In genomic region chr2:105252824-105253223, GRCm38 (mm10) we compare ENCODE assay signal across 8 mouse cellular contexts. TPM values are rescaled to one million over a fixed set of nuclear protein-coding genes. Genes with fewer than 3 reads are reported as not detected.
DNase-seq lines count a peak whose midpoint lies in the region; ATAC-seq lines count a peak whose summit lies in the region.

No protein-coding gene starts in this region.

- peaks cover 10% of the 10 kb centered on the region; the same call in 1 of the 2 replicates for H3K27me3 ChIP-seq in heart, embryonic 10.5 days (ENCODE audit: insufficient read depth, poor library complexity, severe bottlenecking)
- peaks cover 11% of the 10 kb centered on the region; the same call in 1 of the 2 replicates for H3K27me3 ChIP-seq in limb, embryonic 12.5 days

- no peak overlapping the region for H3K4me2 ChIP-seq in limb, embryonic 12.5 days

- no peak overlapping the region for H3K9ac ChIP-seq in limb, embryonic 12.5 days (replicated peaks)

- H3K27ac ChIP-seq in heart, embryonic 10.5 days = no peak overlapping the region
- H3K27ac ChIP-seq in limb, embryonic 12.5 days = no peak overlapping the region

- 0 out of 2 replicates have a peak, but pooled peaks cover 2% of the 10 kb centered on the region for H3K4me1 ChIP-seq in heart, embryonic 10.5 days
- no peaks in the 10 kb centered on the region for H3K4me1 ChIP-seq in limb, embryonic 12.5 days (replicated peaks)

- H3K36me3 ChIP-seq in heart, embryonic 10.5 days = no peaks in the 10 kb centered on the region
- no peaks in the 10 kb centered on the region for H3K36me3 ChIP-seq in limb, embryonic 12.5 days

- DNase-seq in heart, embryonic 10.5 days (ENCODE audit: low spot score) = peak; percentile 81
- no peak for DNase-seq in heart, postnatal 4 days
- DNase-seq in retina, postnatal 1 day = peak; percentile 50
- no peak for DNase-seq in retina, embryonic 14.5 days (ENCODE audit: low spot score)
- no peak for DNase-seq in urinary bladder, postnatal 25 days (ENCODE audit: low spot score)
- no peak for DNase-seq in gastrocnemius, postnatal 4 days (ENCODE audit: low spot score in 2 of 2)
- DNase-seq in layer of hippocampus, postnatal 14 days (ENCODE audit: low spot score in 2 of 2) = no peak

- no peaks in the 10 kb centered on the region for H3K9me3 ChIP-seq in heart, embryonic 10.5 days
- H3K9me3 ChIP-seq in limb, embryonic 12.5 days = no peaks in the 10 kb centered on the region

- 65% methylated on average over 7 of the region's 7 CpGs for WGBS in heart, embryonic 10.5 days
- WGBS in limb, embryonic 12.5 days = 59% methylated on average over 7 of the region's 7 CpGs

- H3K4me3 ChIP-seq in heart, embryonic 10.5 days = no peak overlapping the region
- H3K4me3 ChIP-seq in limb, embryonic 12.5 days (replicated peaks) = no peak overlapping the region

- peak; percentile 87; the same call in 1 of the 2 replicates for ATAC-seq in limb, embryonic 12.5 days (ENCODE audit: insufficient number of reproducible peaks, insufficient read depth, low FRiP score, low TSS enrichment, low read depth)

RNA-seq across cellular contexts. Expression of gene Them7, which starts 28.7 kb away (rescaled TPM):
- 1.0 and 2.7 TPM in 2 replicates for polyA plus RNA-seq in heart, embryonic 10.5 days (2016; fragmentation: Nextera tagmentation; extraction: Ambion mirVana)
- total RNA-seq in heart, postnatal 4 days (2021) = 1 to 10 TPM in 1 of 2 experiments, under 1 TPM in 1; 0.61 to 1.6 TPM
- polyA plus RNA-seq in limb, embryonic 12.5 days (2016; fragmentation: Nextera tagmentation; extraction: Ambion mirVana) = 0.36 and 0.87 TPM in 2 replicates
- total RNA-seq in gastrocnemius, postnatal 4 days (2021) = under 1 TPM in 1 of 2 experiments, not detected in 1; 0.39 TPM
- total RNA-seq in layer of hippocampus, postnatal 14 days (2021) = not detected

Comparison
In these comparisons a context has a peak if more than half of its experiments do, and no peak if none do; other contexts are left out.
1. DNase-seq: peak in heart, embryonic 10.5 days (single experiment) and retina, postnatal 1 day (single experiment); none in heart, postnatal 4 days (single experiment), retina, embryonic 14.5 days (single experiment), urinary bladder, postnatal 25 days (single experiment), gastrocnemius, postnatal 4 days (0 of 2) and layer of hippocampus, postnatal 14 days (0 of 2).